Mouse (Mus musculus) CD8-positive naive resting alpha-beta T cell, adult 2 months (primary cell): Measurements from ENCODE around the gene Lect2.
A peak's percentile ranks its signal among the peaks of the same experiment; 100 is the strongest.

ENCODE experiments used
- DNase-seq, 2 experiments: peaks; one replicate each; pipeline ENCODE4 v3.0.0; 2022; ENCODE audit warnings: low read depth in 2 of 2, low spot score in 2 of 2

Gene Lect2

DNA sequence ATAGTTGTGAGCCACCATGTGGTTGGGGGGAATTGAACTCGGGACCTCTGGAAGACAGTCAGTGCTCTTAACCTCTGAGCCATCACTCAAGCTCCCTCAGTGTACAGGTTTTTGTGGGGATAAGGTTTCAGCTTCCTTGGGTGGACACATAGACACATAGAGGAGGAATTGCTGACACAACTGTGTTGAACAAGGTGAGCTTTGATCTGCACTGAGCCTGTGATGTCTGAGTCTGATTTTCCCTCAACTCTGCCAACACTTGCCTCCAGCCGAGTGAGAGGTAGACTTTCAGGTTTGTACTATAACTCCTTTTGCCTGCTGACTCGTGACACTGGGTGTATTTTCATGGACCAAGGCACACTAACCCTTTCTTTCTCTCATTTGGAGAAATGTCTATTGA is 8.4 kb upstream of the Lect2 start:
- no peak for DNase-seq

DNA sequence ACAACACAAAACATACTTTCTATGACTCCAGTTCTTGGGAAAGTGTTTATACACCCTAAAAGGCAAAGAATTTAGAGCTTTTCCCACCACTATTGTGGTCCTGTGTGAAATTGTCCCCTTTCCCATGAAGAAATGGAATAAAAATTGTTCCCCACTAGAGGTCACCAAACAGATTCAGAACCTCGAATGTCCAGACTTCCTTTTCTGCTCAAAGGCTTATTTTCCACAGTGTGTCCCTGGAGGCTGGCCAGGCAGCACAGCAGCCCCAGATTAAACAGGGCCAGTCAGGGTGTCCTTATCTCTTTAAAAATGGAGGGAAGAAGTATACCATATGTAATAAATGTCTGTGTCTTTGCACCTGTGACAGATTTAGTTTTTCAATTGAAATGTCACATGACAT is 7.7 kb upstream of the Lect2 start:
- no peak for DNase-seq

DNA sequence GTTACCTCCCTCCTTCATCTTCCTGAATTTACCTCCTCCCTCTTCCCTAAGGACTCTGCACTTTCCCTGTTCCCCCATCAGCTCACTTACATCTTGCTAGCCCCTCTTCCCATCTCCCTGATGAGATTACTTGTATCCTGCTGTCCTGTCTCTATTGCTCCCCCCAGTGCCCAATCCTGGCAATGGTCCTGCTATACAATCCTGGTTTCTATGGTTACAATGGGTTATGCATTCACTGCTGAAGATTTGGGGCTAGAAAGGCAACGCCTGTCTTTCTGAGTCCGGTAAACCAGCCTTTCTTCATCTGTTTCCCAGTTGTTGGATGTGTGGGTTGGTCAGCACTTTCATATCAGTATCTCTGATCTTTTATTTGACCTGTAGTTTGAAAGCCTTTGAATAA is 6.1 kb upstream of the Lect2 start:
- peak; percentile 6 to 38 for DNase-seq

DNA sequence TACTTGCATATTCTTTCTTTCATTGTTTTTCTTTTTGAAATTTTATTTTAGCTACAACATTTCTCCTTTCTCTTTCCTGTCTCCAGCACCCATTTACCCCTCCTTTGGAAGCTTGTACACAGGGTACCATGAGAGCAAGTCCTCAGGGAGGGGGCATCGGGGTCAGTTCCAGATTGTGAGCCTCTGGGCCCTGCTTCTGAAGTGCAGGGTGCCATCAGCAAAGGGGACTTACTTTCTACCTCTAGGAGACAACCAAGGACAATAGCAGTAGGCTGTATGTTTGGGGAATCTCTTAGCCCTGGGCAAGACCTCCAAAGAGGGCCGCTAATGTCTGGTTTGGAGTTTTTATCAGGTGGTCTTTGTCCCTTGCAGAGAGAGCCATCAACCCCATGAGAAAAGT is 5.6 kb upstream of the Lect2 start:
- no peak for DNase-seq

DNA sequence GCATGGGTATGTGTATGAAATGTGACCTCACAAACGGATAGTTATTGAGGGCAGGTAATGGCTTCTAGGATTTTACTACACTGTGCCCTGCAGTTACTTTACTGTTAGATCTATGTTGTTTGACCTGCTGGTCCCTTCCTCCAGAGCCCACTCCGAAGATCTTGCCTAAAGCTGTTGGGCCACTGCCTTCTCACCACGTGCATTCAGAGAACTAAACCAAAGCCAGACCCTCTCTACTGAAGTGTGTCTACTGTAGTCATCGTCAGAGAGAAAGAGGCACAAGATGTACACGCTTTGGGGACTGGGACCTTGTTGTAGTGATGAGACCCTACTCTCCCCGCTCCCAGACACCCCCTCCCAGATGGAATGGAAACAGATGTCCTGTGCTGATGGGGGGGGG is 3.4 kb upstream of the Lect2 start:
- DNase-seq: no peak

DNA sequence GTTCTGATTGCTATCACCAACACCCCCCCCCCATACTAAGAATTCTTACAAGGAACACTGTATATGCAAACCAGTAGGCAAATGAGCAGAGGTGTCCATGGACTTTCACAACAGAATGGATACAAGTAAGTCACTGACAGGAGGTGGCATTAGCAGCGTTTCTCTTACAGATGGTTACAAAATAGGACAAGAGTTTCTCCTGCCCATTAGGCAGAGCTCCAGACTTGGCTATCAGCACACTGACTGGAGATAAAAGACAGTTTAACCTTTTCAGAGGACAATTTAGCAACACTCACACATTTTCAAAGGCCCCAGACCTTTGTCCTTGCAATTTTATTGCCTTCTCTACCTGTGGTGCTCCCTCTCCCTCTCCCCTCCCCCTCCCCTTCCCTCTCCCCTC is 2.3 kb upstream of the Lect2 start:
- no peak for DNase-seq

DNA sequence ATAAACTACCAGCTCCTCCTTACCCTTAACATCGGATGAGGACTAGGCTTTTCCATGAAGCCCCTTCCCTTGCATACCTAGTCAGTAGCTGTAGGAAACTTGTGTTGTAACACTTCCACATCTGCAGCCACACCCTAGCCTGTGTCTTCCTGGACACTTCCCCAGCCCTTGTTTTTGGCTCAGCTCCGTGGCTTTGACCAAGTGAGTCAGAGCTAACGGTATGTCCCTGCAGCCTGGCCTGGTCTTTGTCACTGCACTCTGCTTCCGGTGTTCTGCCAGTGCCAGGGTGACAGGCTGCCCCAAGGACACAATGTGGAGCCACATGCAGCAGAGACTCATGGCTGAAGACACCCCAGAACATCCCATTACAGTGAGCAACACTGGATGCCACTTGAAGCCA is 1.1 kb upstream of the Lect2 start:
- DNase-seq: no peak

DNA sequence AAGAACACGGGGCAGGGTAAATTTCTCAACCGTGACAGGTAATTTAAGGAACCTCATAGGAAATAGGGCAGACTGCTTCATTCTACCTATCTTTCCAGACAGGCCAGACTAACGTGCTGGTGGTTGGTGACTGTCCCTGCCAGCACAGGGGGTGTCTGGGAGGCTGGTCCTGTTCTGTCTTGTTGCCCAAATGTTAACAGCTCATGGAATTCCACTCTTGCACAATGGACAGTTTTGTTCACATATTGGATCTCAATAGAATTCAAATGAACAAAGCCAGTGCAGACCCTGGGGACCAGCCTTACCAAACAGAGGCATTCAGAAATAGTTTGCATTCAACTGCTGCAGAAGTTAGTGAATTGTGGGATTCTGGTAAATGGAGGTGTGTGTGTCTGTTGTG is 3.3 kb downstream of the Lect2 start:
- DNase-seq: no peak

DNA sequence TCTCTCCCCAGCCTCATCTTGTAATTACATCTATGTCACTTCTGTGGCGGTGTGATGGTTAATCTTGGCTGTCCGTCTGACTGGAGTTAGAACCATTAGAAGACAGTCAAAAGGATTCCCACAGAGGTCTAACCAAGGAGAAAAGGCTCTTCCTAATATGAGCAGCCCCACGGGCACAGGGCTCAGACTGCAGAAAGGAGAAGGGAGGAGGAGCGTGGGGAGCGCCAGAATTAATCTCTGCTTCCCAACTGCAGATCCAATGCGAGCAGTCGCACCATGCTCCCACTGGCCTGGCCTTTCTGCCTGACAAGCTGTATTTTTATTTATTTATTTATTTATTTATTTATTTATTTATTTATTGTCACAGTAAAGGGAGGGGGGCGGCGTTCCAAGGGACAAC is 4.5 kb downstream of the Lect2 start:
- no peak for DNase-seq

DNA sequence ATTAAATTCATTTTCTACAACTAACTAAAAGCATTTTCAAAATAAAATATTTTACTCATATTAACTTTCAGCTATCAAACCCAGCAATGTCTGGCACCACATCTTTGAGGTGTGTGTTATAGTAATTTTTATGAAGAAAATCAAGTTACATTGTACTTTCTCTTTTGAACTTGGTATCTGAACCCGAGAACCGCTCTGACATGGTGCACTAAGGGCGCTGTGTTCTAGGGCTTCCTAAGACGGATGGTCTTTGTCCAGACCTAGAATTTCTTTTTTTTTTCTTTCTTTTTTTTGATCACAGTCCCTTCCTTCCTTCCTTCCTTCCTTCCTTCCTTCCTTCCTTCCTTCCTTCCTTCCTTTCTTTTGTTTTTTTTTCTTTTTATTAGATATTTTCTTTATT is 8.5 kb downstream of the Lect2 start:
- peak in 1 of 2 experiments; percentile 30 for DNase-seq

DNA sequence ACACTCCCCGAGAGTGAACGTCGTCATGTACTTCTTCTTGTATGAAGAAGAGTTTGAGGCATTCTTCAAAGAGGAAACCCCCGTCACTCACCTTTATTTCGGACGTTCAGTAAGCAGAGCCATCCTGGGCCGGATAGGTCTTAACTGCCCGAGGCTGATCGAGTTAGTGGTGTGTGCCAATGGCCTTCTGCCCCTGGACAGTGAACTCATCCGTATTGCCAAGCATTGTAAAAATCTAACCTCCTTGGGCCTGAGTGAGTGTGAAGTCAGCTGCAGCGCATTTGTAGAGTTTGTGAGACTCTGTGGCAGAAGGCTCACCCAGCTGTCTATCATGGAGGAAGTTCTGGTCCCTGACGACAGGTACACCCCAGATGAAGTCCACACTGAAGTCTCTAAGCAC is 11.3 kb downstream of the Lect2 start:
- no peak for DNase-seq

DNA sequence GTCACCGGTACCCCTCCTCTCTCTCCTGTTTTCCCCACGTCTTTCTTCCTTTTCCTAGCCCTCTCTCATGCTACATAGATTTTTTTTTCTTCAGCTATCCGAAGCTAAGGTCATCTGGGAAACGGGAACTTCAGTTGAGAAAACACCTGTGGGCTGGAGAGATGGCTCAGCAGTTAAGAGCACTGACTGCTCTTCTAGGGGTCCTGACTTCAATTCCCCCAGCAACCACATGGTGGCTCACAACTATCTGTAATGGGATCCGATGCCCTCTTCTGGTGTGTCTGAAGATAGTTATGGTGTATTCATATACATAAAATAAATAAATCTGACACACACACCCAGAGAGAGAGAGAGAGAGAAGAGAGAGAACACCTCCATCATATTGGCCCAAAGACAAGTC is 12.7 kb downstream of the Lect2 start:
- no peak for DNase-seq

DNA sequence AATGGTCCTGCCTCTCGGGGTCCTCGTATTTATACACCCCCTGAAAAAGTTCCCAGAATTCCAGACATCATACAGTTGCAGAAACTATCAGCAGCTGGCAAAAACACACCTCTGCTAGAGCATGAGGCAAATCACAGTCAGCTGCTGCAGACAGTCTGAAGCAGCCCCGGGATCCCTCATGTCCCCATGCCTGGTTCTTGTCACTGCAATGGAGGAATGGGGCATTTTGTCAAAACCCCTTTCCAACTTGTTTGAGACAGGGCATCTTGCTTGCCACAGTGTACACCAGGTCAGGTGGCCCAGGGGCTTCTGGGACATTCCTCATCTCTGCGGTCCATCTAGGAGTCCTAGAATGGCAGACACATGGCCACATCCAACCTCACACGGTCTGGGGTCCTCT is 13.4 kb downstream of the Lect2 start:
- no peak for DNase-seq

DNA sequence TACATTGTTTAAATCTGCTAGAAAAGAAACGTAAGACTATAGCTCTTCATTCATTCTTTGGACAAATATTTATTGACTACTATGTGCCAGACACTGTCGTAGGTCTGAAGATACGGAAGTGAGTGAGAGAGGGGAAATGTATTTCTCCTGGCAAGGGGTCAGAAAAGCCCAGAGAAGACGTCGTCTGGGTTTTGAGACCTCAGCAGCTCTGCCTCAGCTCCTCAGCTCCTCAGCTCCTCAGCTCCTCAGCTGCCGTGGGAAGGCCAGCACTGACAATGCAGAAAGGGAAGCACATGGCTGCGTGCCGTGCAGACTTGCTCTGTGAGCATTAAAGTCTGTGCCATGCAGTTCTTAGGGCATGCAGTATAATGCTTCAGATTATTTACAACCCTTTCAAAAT is 18.6 kb downstream of the Lect2 start:
- DNase-seq: no peak

DNA sequence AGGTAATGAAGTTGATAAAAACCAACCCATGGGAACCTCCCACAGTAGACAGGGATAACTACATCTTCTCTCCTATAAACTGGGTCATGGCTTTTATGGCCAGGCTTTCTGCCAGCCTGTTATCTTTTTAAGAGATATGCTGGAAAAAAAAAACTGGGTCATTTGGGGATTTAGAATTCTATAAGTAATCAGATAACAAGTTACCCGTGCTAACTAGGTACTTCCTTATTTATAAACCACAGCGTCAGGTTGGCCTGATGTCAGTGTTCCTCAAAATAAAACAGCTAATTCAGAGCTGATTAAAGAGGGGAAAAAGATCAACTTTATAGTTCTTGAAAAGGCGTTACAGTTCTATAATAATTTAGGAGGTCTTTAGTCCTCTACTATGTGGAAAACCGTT is 19.3 kb downstream of the Lect2 start:
- DNase-seq: no peak

DNA sequence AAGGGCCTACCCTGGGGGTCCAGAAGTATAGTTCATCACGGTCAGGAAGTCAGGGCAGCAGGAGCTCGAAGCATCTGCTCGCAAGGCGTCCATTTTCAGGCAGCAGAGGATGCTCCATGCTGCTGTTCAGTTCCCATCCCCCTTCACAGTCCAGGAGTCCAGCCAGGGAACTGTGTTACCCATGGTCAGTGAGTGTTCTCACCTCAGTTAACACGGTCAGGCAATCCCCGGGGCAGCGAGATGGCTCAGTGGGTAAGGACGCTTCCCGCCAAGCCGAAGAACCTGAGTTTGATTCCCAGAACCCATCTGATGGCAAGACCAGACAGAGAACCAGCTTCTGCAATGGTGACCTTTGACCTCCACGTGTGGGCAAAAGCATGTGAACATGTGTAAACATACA is 20.0 kb downstream of the Lect2 start:
- no peak for DNase-seq

DNA sequence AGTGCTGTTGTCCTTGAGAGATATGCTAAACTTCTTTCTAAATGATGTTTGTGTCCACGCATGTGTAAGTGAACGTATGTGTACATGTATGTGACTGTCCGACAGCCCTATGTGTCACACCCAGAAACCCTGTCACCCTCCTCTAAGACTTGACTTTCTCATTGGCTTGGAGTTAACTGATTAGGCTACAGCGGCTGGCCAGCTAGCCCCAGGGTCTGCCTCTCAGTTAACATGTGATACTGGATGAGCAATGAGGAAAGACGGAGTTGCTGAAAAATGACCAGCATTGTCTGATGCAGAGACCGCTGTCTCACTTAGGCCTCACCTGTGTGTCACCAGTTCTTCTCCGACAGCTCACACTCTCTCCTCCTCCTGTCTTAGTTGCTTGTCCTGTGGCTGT is 20.5 kb downstream of the Lect2 start:
- no peak for DNase-seq

DNA sequence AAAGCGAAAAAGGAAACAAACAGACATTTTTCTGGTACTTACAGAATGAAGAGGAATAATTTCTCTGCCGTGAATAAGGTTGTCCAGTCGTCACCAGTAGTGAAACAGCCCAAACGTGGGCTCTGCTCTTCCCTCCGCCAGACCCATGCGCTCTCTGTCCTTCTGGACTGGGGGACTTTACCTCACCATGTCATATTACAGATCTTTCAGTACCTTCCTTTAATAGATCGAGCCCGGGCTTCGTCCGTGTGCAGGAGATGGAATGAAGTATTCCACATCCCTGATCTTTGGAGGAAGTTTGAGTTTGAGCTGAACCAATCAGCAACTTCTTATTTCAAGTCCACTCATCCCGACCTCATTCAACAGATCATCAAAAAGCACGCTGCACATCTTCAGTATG is 21.4 kb downstream of the Lect2 start:
- DNase-seq: no peak

DNA sequence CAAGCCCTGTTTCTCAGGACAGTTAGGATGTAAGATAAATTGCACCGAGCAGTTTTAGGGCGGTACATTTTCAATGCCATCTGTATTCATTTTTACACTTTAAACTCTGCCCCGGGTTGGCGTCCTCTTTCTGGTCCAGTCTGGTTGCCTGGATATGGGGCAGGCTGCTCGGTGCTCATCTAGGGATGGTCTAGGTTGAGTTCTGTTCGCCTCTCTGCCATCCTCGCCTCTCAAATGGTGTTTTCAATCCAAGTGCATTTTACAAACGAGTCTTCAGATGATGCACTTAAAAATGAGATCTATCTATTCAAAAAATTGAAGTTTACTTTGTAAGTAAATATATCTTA is 25.5 kb downstream of the Lect2 start:
- DNase-seq: no peak

DNA sequence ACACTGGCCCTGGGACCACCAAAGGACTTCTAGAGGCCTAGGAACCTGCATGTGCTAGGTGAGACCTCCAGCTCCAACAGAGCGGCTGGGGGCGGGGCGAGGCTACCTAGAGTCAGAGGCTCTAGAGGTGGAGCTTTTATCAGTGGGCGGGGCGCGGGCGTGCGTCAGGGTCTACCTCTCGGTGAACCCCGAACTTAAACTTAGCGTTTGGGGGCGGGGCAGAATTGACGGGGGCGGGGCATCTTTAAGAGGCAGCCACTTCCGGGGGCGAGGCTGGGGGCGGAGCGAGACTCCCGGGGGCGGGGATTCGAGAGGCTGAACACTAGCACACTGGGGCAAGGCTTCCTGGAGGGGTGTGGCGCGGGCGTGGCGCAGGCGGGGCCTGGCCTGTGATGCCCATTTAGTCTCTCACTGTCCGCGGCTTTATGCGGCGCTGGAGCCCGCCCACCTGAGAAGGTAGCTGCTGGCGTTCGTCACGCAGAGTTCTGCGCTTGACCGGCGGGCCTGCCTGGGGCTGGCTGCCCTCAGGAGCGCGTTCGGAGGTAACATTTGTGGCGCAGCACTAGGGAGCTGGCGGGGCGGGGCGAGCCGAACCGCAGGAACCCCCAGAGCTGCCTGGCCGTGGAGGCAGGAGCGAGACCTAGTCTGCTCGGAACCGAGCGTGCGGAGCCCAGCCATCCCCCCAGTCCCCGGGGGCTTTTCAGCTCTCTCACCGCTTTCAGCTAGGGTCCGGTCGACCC is 26.1 kb downstream of the Lect2 start, which contains the start of gene Fbxl21:
Gene Fbxl21 (plus strand): TSS at position 392 of the 740 bp plus-strand sequence.
- DNase-seq: peak; percentile 89 to 95

DNA sequence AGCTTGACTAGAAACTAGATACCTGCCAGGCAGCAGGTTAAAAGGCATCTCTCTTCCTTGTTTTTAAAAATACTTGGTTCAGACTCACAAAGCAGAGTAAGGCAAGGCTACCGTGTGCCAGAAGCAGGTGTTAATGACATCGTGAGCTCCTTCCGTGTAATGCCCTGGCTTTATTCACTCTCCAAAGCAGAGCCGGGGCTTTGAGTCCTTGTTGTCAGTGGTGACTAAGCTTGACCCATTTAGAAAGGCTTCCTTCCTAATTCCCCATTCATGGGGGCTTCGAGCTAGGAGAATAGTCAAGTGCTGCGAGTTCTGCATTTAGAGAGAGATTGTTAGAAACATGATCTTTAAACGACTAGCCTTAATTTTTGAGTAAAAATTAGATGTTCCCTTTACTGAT is 31.5 kb downstream of the Lect2 start:
- no peak for DNase-seq

DNA sequence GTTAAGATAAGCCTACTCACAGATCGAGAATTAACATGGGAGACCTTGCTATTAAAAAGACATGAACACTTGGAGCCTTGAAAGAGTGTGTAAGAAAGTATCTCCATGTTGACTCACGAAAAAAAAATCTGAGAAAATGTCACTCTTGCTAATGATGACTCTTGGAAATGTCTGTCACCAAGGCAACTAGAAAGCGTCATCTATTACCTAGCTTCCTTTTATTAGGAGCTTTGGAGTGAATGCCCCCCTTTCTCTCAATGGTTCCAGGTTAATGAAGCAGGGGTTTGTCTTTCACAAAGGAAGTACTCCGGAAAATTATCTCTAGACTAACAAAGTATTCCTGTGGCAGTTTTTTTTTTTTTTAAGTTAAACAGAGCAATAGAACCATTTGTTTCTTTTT is 32.0 kb downstream of the Lect2 start:
- no peak for DNase-seq

DNA sequence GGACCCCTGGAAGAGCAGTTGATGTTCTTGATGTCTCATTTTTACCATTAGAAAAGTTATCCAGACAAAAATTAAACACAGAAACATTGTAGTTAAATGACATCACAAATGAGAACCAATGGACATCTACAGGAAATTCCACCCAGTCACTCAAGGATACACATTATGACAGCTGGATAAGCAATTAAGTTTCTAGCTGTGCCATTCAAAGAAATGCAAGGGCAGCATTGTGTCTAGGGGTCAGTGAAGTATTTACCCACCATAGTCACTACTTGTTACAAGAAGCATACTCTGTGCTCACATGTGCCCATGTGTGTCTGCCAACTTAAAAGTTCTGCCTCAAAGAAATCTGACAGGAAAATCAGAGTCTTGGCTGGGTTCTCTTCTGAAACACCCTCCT is 34.7 kb downstream of the Lect2 start:
- no peak for DNase-seq

DNA sequence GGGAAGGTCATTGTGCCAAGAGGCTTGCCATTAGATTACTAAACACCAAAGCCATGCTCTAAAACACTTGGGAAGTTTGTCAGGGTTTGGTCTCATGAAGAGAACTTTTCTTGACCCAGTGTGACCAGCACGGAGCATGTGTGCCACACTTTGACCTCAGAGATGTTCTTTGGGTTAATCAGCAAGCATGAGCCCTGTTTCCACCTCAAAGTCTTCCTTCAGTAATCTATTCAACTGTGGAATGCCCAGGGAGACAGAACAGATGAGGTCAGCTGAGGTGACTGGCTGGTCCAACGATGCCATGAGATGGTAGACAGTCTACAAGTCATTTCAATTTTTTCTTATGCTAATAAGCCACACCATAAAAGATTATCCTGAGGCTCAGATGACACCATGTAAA is 38.5 kb downstream of the Lect2 start:
- DNase-seq: no peak
